8 mouse cellular contexts compared by ENCODE assay signal in the genomic region with DNA sequence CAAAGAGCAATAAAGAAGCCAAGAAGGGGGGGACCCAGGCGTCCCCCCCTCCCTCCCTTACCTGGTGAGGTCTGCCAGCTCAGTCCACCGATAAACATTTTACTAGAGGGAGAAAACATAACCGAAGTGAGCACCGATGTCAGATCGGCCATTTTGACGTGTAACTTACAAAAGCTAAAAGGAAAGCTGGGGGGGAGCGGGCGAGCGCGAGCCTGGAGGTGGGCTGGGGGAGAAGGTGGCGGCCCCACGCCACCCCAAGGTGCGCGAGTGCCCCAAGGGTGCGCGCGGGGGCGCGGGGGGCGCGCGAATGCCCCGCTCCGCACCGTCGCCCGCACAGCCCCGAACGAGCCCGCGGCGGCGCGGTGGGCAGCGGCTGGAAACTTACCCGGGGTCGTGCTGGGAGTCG. TPM values are rescaled to one million over a fixed set of nuclear protein-coding genes. Genes with fewer than 3 reads are reported as not detected.
DNase-seq lines count a peak whose midpoint lies in the region; ATAC-seq and TF ChIP-seq lines count a peak whose summit lies in the region.

No protein-coding gene starts in this region.

- peak overlapping the region; percentile 100 for H3K4me3 ChIP-seq in heart, embryonic 12.5 days
- H3K4me3 ChIP-seq in embryonic facial prominence, embryonic 12.5 days = peak overlapping the region; percentile 90
- H3K4me3 ChIP-seq in intestine, postnatal 0 days (ENCODE audit: low read depth, low read length) = peak overlapping the region; percentile 95
- H3K4me3 ChIP-seq in midbrain, embryonic 16.5 days (ENCODE audit: low read depth, low read length) = peak overlapping the region; percentile 95

- no peak for DNase-seq in heart, adult 11 months
- DNase-seq in CD4-positive helper T cell, adult 2 months (ENCODE audit: low read depth, low spot score) = peak; percentile 71
- DNase-seq in adrenal gland, adult 2 months = no peak
- no peak for DNase-seq in cerebellum, postnatal 36 days

- H3K4me1 ChIP-seq in heart, embryonic 12.5 days (replicated peaks) = peaks cover 51% of the 10 kb centered on the region
- peaks cover 41% of the 10 kb centered on the region for H3K4me1 ChIP-seq in embryonic facial prominence, embryonic 12.5 days
- no peaks in the 10 kb centered on the region for H3K4me1 ChIP-seq in intestine, postnatal 0 days (replicated peaks; ENCODE audit: control insufficient read depth, insufficient read depth, low read length)
- H3K4me1 ChIP-seq in midbrain, embryonic 16.5 days (ENCODE audit: control insufficient read depth, insufficient read depth, low read length) = peaks cover 39% of the 10 kb centered on the region

- no peak for TF ChIP-seq CTCF in intestine, postnatal 0 days (IDR thresholded peaks at IDR 0.05; ENCODE audit: low read depth)

- H3K9ac ChIP-seq in heart, embryonic 12.5 days = peak overlapping the region; percentile 100
- peak overlapping the region; percentile 95 for H3K9ac ChIP-seq in embryonic facial prominence, embryonic 12.5 days
- peak overlapping the region; percentile 99 for H3K9ac ChIP-seq in intestine, postnatal 0 days (ENCODE audit: low read depth, low read length)
- peak overlapping the region; percentile 92 for H3K9ac ChIP-seq in midbrain, embryonic 16.5 days (ENCODE audit: low read depth, low read length)

- peaks cover 8% of the 10 kb centered on the region for H3K36me3 ChIP-seq in heart, embryonic 12.5 days
- H3K36me3 ChIP-seq in embryonic facial prominence, embryonic 12.5 days = 0 out of 2 replicates have a peak, but pooled peaks cover under 1% of the 10 kb centered on the region
- H3K36me3 ChIP-seq in intestine, postnatal 0 days (ENCODE audit: control insufficient read depth, insufficient read depth) = 0 out of 2 replicates have a peak, but pooled peaks cover under 1% of the 10 kb centered on the region
- H3K36me3 ChIP-seq in midbrain, embryonic 16.5 days (ENCODE audit: control insufficient read depth, insufficient read depth, low read length) = no peaks in the 10 kb centered on the region

- WGBS in heart, embryonic 12.5 days = under 1% methylated on average over 38 of the region's 38 CpGs
- under 1% methylated on average over 38 of the region's 38 CpGs for WGBS in embryonic facial prominence, embryonic 12.5 days
- under 1% methylated on average over 33 of the region's 38 CpGs for WGBS in intestine, postnatal 0 days
- under 1% methylated on average over 18 of the region's 38 CpGs for WGBS in midbrain, embryonic 16.5 days

- peak overlapping the region; percentile 98 for H3K27ac ChIP-seq in heart, embryonic 12.5 days (ENCODE audit: poor library complexity, severe bottlenecking)
- peak overlapping the region; percentile 92 for H3K27ac ChIP-seq in embryonic facial prominence, embryonic 12.5 days
- H3K27ac ChIP-seq in intestine, postnatal 0 days (ENCODE audit: low read depth, low read length) = peak overlapping the region; percentile 95
- H3K27ac ChIP-seq in midbrain, embryonic 16.5 days (ENCODE audit: low read length) = peak overlapping the region; percentile 89

- ATAC-seq in heart, embryonic 12.5 days (ENCODE audit: insufficient number of reproducible peaks, low FRiP score) = peak; percentile 51
- peak; percentile 43; the same call in 1 of the 2 replicates for ATAC-seq in embryonic facial prominence, embryonic 12.5 days (ENCODE audit: insufficient number of reproducible peaks, insufficient read depth, low FRiP score, low TSS enrichment)
- ATAC-seq in intestine, postnatal 0 days = peak; percentile 34
- ATAC-seq in midbrain, embryonic 16.5 days = peak; percentile 15

- no peaks in the 10 kb centered on the region for H3K27me3 ChIP-seq in heart, embryonic 12.5 days (replicated peaks)
- H3K27me3 ChIP-seq in embryonic facial prominence, embryonic 12.5 days = no peaks in the 10 kb centered on the region
- no peaks in the 10 kb centered on the region for H3K27me3 ChIP-seq in intestine, postnatal 0 days (replicated peaks; ENCODE audit: control insufficient read depth, insufficient read depth, low read length)
- no peaks in the 10 kb centered on the region for H3K27me3 ChIP-seq in midbrain, embryonic 16.5 days (ENCODE audit: control insufficient read depth, insufficient read depth, low read depth, low read length)

- no peaks in the 10 kb centered on the region for H3K9me3 ChIP-seq in heart, embryonic 12.5 days (replicated peaks)
- H3K9me3 ChIP-seq in embryonic facial prominence, embryonic 12.5 days = no peaks in the 10 kb centered on the region
- H3K9me3 ChIP-seq in intestine, postnatal 0 days (ENCODE audit: control insufficient read depth) = no peaks in the 10 kb centered on the region
- no peaks in the 10 kb centered on the region for H3K9me3 ChIP-seq in midbrain, embryonic 16.5 days (replicated peaks; ENCODE audit: control insufficient read depth, low read length, poor library complexity, severe bottlenecking)

- peak overlapping the region; percentile 91 for H3K4me2 ChIP-seq in heart, embryonic 12.5 days
- H3K4me2 ChIP-seq in embryonic facial prominence, embryonic 12.5 days (replicated peaks) = peak overlapping the region; percentile 73
- H3K4me2 ChIP-seq in intestine, postnatal 0 days (replicated peaks; ENCODE audit: low read depth) = peak overlapping the region; percentile 99
- H3K4me2 ChIP-seq in midbrain, embryonic 16.5 days (ENCODE audit: low read length) = peak overlapping the region; percentile 92

RNA-seq across cellular contexts. Expression of a gene that starts 0.7 kb away (rescaled TPM):
- polyA plus RNA-seq in heart, embryonic 12.5 days (2016; fragmentation: Nextera tagmentation; extraction: Ambion mirVana) = 18.7 and 20.5 TPM in 2 replicates
- 22.0 and 25.8 TPM in 2 replicates for polyA plus RNA-seq in embryonic facial prominence, embryonic 12.5 days (2016; fragmentation: Nextera tagmentation; extraction: Ambion mirVana)
- polyA plus RNA-seq in intestine, postnatal 0 days (2015; fragmentation: Nextera tagmentation; extraction: Ambion mirVana) = 7.5 and 8.9 TPM in 2 replicates
- polyA plus RNA-seq in midbrain, embryonic 16.5 days (2015; fragmentation: Nextera tagmentation; extraction: Ambion mirVana) = 29.4 and 32.8 TPM in 2 replicates
- 100 to 1,000 TPM; 205 to 214 TPM for total RNA-seq in adrenal gland, adult 2 months (2021)
- polyA plus RNA-seq in adrenal gland, adult 2 months (2012; rRNA removed) = 39.1 and 40.3 TPM in 2 replicates
